Mouse (Mus musculus) left cerebral cortex, adult 18-20 months (tissue): ENCODE results near the gene Gng2. TPM values are rescaled to one million over a fixed set of nuclear protein-coding genes. Genes with fewer than 3 reads are reported as not detected.

ENCODE experiments used
- DNase-seq, 2 experiments: peaks; one replicate each; pipeline ENCODE4 v3.0.0; 2021 to 2022; ENCODE audit warnings: low spot score in 2 of 2, mixed read lengths in 1 of 2
- long read RNA-seq, 2 experiments: library from polyadenylated mRNA; stranded (forward); transcript quantifications; one replicate each; pipeline ENCODE4 v2.0.0; 2021
- total RNA-seq, 2 experiments: library from RNA; stranded (reverse); gene quantifications; 2 replicates each; pipeline ENCODE4 v1.2.3; 2021

The Gng2 gene
- total RNA-seq, result 100 to 1,000 TPM; 202 to 212 TPM
- long read RNA-seq, experiment 1, transcript Gng2-204 (4 exons, 3,826 nt), result major isoform, 7 of 21 reads
- long read RNA-seq, experiment 1, partial matches to known transcripts, result 1 of 21 reads
- long read RNA-seq, experiment 1, other reads (novel, unspliced or antisense), result 9 of 21 reads
- long read RNA-seq, experiment 2, transcript Gng2-204 (4 exons, 3,826 nt), result major isoform, 8 of 15 reads
- long read RNA-seq, experiment 2, partial matches to known transcripts, result 0 of 15 reads
- long read RNA-seq, experiment 2, other reads (novel, unspliced or antisense), result 7 of 15 reads

DNA sequence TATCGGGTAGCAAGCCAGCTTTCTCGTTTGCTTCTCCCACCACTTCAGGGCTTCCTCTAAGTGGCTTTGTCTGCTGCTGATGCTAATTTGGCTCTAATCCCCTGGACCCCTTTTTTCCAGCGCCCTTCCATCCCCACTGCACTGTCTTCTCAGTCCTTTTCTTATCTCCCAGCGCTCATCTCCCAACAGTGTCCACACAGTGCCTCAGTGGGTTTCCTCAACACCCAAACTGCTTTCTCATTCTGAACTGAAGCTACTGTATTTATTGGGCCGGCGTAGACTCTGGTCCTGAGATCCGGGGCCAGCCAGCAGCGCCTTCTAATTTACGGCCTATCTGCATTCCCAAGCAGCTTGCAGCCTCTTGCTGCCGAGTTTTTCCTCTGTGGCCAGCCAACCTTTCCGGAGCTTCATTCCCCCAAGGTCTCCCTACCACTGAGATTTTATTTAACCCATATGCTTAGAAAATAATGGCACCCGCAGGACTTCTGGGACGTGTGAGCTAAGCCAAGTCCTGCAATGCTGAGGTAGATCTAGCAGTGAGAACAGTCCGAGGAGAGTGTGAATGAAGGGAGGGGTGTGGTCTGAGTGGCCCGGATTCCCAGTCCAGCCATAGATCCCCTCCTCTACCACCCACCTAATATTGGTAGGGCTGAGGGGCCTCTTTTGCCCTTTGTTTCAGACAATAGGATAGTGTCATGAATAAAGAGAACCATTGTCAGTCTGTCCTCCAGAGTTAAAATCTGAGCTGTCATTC, at the start of gene Gng2:
Gene Gng2, minus strand, starts transcription at position 357 of the 754 bp plus-strand sequence.
- no peak for DNase-seq

DNA sequence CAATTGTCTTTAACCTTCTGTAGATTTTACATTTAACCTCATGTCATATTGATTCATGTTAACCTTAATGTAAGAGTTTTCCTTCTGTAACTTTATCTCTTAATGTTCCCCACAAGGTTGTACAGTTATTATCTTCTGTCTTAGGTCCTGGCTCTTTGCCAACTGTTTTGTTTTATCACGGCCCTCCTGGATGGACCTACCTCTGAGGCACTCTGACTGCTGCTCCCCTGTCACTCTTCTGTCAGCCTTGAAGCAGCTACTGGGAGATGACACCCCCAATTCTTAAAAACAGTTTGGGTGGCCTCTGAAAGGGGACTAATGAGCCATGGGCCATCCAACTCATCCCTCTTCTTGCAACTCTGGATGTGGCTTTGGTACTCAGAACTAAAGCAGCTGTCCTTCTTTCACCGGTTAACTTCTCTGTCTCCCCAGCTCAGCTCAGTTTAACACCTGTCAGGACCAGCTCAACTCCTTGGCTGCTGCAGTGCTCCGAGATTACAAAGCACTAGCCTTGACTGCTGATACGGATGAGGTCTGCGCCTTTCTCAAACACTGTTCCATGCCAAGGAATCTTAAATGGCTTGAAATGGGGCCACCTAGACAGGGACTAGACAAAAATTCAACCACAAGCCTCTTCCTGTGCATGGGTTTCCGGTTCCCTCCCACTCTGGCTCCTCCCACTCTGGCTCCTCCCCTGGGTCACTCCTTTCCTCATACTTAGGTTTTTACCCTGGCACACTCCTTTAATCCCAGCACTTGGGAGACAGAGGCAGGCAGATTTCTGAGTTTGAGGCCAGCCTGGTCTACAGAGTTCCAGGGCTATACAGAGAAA, 47.7 kb upstream of the Gng2 start:
- DNase-seq, result no peak

DNA sequence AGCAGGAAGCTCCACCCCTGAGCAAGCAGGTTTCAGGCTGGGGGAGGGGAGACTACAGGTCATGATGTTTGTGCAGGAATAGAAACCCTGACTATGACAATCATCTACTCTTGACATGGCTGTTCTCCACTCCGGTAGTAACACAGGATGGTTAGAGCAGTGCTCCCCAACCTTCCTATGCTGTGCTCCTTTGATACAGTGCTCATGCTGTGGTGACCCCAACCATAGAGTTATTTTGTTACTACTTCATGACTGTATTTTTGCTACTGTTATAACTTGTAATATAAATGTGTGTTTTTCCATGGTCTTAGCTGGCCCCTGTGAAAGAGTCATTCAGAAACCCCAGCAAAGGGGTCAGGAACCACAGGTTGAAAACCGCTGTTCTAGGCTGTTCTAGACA, 46.5 kb upstream of the Gng2 start:
- no peak for DNase-seq

DNA sequence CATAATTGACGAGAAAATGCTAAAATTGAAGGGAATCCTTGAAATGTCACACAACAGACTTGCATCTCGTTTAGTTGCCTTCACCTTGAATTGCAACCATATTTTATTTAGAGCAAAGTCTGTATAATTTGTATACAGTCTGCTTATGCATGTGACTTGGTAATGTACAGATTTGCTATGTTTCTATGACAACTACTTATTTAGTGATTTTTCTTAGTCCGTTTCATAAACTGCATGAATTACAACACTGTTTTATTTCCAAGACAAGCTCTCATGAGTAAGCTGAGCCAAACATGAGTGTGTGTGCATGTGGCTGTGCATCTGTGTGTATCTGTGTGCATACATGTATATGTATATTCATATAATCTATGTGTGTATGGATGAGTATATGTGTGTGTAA, 42.1 kb upstream of the Gng2 start:
- no peak for DNase-seq

DNA sequence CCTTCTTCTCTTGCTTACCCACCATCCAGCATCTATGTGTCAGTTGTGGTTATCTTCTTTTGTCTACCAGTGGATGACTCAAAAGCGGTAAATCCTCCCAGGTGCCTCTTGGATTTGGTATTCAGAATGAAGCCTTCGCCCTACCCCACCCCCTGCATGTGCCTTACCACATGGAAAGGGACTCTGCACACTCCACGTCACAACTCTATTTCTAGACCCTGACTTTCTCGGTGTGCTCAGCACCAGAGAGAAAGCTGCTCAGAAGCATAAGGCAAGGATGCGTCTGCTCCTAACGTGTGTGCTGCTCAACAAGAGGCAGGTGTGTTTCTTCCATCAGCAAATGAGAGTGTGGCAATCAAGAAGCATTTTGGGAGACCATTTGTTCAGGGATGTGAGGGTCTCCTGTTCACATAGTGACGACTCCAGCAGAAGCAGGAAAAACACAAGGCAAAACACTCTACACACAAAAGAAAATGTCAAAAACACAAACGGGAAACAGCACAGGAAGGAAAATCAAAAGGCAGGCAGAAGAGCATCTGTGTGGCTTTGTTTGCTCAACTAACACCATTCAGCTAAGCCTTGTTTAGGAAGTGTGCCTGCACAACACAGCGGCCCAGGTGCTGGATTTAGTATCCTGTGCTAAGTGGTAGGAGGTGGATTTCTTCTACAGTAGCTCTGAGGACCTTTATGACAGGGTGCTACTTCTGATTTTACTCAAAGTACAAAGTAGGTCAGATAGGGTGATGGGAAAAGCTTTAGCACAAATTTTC, 35.3 kb upstream of the Gng2 start:
- no peak for DNase-seq

DNA sequence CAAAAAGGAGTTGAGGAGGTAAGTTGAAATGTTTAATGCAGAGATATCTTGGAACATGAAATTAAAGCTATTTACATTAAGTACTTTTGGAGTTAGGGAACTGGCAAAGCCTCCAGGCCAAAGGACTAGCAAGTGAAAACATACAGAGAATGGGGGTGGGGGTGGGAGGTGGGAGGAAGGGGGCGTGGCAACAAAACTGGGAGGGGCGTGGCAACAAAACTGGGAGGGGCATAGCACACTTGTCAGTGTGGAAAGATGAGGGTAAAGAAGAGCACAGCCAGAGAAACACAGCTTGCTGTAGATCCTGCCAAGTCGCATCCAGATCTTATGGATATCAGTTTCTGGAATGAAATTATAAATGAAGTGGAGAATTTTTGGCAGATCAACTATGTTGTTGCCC, 30.0 kb upstream of the Gng2 start:
- no peak for DNase-seq

DNA sequence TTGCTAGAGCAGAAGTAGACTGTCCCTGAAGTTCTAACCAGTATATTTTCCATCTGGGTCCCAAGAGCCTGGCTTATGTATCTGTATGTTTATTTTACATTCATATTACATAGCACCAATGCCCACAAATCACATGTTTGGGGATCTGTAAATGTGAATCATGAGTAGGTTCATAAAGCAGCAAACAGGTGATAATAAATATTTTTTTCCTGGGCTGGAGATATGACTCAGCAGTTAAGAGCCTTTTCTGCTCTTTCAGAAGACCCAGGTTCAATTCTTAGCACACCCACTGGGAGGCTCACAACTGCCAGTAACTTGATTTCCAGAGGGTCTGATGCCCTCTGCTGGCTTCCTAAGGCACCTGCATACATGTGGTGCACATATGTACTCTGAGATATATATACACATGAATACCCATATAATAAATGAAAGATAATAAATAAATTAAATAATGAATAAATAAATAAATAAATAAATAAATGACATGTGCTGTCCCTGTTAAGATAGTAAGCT, 27.4 kb upstream of the Gng2 start:
- DNase-seq, result no peak

DNA sequence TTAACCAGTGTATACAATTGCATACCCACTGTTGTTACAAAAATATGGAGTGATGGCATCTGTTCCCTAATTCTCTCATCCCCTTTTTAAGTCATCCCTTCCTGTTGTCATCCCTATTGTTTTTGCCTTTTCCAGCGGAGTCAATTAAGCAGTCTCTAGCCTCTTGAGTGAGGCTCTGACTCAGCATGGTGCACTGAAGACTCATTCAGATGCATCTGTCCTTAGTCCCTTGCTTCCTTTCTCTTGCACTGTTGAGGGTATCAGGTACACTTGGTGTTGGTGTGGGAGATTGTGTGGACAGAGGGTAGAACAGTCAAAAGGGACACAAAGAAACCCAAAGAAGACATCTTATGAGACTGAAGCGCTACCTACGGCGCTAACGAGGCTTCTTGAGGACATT, 19.4 kb upstream of the Gng2 start:
- no peak for DNase-seq

DNA sequence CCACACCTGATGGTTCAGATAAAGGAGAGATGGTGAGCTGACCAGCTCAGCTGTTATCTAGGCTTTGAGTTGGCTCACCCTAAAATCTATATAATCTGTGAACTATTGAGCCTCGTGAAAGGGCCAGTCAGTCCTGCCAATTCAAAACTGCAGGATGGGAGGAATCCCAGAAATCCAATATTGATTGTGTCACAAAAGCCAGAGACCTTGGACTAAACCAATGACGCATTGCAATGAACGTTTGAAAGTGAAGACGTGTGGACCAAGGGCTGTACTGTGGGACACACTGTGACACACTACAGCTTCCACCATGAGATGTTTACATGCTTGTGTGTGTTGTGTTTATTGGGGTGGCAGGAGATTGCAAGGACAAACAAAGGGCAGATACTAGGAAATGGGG, 18.5 kb upstream of the Gng2 start:
- no peak for DNase-seq

DNA sequence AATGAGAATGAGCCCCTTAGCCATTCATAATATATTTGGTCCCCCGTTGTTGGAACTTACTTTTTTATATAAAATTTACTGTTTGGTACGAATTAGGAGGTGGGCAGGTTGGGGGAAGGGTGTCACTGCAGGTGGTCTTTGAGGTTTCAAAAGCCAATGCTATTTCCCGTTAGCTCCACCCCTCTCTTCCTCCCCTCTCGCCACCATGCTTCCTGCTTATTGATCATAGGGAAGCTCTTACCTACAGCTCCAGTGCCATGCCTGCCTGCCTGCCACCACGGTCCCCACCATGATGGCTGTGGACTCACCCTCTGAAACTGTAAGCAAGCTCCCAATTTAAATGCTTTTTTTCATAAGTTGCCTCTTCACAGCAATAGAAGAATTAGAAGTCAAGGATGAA, 16.6 kb upstream of the Gng2 start:
- DNase-seq, result no peak

DNA sequence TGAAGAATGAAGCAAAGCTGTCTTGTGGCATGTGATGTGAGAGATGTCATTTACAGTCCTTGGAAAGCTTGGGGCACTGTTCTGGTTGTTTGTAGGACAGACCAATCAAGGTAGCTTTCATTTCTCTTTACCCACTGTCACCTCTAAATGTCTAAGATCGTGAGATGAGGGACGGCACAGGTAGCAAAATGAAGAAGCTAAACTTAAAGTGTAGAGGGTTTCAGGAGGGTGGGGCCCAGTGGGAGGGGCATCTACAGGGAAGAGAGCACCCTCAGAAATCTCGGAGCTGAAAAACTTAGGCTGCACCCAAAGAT, 16.1 kb upstream of the Gng2 start:
- DNase-seq, result no peak

DNA sequence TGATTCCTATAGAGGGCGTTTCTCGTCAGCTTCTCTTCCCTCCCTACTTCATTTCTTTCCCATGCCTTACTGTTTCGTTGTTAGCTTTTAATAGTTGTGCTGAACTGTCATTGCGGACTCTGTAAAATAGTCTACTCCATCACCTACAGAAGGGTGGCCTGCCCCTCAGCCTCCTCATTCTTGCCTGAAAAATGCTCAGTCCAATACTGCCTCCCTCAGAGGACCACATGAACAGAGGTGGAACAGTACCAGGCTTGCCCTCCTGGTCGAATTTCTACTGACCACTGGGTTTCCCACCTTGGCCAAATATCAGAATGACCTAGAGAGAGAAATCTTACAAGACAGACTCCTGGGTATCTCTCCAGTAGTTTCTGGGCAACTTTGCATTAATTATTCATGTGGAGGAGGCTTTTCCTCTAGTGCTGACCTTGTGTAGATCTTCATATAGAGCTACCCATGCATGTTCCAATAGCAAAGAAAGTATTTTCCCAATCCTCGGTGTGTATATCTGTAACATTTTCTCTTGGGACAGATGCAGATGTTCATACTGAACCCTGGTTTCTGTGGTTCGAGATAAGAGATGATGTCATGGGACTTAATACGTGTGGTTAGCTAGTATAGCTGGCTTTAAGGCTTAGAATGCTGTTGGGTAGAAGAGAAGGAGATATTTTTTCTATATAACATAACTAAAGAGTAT, 15.6 kb upstream of the Gng2 start:
- DNase-seq, result no peak

DNA sequence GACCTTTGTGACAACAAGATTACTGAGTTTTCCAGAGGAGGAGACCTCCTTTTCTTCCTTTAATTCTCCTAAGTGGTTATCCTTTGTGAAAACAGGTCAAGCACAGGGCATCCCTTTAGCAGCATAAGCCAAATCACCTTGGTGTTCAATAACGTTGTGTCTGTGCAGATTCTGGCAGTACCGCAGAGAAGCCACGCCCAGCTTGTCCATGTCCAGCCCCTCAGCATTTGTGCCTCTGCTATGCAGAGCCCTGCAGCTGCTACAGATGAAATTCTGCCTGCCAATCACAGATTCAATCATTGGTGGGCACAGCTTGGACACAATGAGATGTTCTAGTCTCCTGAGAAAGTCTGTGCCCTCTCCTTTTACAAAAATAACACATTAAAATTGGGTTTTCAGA, 14.4 kb upstream of the Gng2 start:
- DNase-seq, result no peak

DNA sequence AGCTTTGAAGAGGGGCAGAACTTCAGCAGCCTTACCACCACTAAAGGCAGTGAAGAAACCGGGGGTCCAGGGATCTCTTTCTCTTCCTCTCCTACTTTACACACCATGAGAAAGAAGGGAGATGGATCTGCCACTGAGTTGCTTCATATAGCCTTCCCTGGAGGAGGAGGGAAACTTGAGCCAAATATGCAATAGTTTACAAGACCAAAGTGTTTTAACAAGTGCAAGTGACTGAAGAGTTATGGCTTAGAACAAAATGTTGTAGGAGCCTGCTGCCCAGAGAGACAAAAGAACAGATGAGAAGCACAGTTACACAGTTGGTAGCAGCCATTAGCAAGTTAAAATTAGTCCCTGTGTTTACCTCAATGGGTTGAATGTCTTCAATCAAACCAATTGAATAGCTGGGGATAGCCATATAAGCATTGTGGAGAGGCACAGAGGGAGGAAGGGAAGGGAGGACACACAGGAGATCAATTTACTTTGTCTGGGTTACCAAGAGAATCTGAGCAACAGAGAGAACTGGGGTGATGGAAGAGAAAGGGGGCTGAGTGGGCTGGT, 13.1 kb upstream of the Gng2 start:
- DNase-seq, result no peak

DNA sequence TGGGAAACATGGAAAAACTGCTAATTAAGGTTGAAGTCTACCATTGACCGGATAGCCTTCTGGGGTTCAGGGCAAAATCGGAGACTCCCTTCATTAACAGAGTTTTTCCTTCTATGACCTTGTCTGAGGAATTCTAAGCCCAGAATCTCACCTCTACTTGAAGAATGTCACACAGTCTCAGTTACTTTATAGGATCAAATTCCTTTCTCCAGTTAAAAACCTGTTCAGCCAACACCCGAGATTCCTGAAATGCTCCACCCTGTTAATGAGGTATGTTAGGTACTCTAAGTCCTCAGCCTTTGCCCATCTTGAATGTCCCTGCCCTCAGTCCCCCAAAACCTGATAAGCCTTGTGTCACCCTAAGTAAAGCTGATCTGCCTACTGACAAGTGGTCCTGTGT, 11.0 kb upstream of the Gng2 start:
- DNase-seq, result no peak

DNA sequence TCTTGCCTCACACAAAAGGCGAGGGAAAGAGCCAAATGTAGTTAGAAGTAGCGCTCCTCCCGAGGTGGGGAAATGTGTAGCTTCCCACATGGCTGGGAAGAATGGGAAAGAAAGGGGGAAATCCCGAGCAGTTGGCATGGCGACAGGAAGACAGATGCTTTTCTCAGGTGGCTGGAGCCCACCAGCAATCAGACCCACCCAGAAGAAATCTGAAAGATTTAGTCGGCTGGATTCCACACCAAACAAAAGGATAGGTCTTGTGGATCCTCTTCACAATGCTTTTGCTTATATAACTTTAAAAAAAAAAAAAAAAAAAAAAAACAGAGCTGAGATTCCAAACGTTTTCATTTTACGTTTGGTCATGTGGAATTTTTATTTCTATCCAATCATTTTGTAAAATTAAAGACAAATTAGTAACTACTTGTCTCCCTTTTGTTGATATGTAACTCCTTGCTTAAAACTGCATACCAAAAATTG, 10.0 kb upstream of the Gng2 start:
- no peak for DNase-seq

DNA sequence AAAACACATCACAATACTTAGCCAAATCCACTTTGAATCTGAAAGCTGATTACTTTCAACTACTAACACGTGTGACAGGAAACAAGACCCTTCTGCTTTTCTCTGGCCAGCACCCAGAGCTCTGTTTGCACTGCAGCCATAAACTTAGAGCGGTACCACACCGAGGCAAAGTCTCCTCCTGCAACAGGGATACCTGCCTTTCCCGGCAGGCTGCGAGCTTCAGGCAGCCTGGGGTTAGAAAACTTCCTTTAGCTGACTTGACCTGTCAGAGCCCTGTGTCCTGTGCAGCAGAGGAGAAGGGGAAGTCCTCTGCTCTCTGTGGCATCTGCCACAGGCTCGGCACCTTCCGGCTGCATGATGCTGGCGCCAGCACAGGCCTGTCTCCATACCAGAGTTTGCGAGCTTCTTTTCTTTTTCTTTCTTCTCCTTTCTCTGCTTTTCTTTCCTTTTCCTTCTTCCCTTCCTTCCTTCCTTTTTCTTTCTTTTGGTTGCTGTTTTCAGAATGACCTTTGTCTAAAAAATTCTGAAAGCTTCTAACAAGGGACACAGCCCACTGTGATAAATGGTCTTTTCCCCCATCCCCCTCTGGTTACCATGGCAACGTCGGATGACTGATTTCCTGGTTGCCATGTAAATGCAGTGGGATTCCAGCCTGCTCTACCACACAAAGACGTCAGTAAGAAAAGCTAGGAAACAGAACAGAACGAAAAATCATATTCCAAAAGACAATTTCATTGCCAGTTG, 9.4 kb upstream of the Gng2 start:
- peak; percentile 80 to 86 for DNase-seq

DNA sequence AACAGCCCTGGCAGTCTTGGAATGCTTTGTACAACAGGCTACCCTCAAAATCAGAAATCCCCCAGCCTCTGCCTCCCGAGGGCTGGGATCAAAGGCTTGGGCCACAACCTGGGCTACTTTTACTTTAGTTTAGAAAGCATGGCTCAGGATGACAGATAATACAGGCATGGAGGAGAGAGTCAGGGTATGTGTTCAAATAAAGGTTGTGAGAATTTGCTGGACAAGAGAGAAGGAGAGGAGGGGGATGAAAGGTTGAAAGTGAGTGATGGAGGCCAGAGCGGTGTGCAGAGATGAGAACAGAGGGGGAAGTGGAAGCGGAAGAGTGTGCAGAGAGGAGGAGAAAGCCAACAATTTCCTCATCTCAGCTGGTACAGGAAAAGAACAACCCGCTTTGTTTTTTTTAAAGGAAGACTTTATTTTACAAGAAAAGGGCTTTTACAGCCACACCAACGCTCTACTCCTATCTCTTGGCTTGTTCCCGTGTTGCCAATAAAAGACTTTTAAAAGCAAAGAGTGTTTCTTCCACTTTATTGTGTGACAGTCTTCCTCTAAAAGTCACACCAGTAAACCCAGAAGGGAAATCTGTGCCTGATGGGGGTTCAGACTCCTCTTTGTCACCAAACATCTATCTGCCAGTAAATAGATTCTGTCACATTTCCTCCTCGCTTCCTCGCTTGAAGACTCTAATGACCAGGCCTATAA, 8.6 kb upstream of the Gng2 start:
- DNase-seq, result no peak
